Comparison of ENCODE assay signal across 13 mouse cellular contexts in genomic region chr7:134149351-134149750, GRCm38 (mm10).
"Had no signal": no experiment of that assay in that cellular context is flagged by ENCODE, and none has a peak within 500 bp of the region (broad histone marks: within the 10 kb centered on the region; RNA-seq: fewer than 3 reads in every experiment).

No protein-coding gene starts in this region.

- H3K27me3 ChIP-seq: limb, embryonic 12.5 days; liver, embryonic 12.5 days; neural tube, embryonic 12.5 days had no signal

- H3K4me2 ChIP-seq: limb, embryonic 12.5 days; liver, embryonic 12.5 days; neural tube, embryonic 12.5 days had no signal

- H3K9ac ChIP-seq: limb, embryonic 12.5 days; liver, embryonic 12.5 days; neural tube, embryonic 12.5 days had no signal

- ATAC-seq: liver, embryonic 12.5 days had no signal

- H3K9me3 ChIP-seq: limb, embryonic 12.5 days; liver, embryonic 12.5 days; midbrain, embryonic 10.5 days; neural tube, embryonic 12.5 days had no signal

- DNase-seq: kidney, adult 8-10 months; kidney, postnatal 25 days; layer of hippocampus, adult 9-11 months; layer of hippocampus, postnatal 36 days; lung, postnatal 4 days; midbrain, embryonic 14.5 days; thymus, postnatal 4 days had no signal

- H3K36me3 ChIP-seq: limb, embryonic 12.5 days; liver, embryonic 12.5 days; midbrain, embryonic 10.5 days; neural tube, embryonic 12.5 days had no signal

- H3K4me3 ChIP-seq: limb, embryonic 12.5 days; liver, embryonic 12.5 days; midbrain, embryonic 10.5 days; myocyte; neural tube, embryonic 12.5 days had no signal

- H3K4me1 ChIP-seq: limb, embryonic 12.5 days; liver, embryonic 12.5 days; midbrain, embryonic 10.5 days; neural tube, embryonic 12.5 days had no signal

- H3K27ac ChIP-seq: limb, embryonic 12.5 days; liver, embryonic 12.5 days; midbrain, embryonic 10.5 days; neural tube, embryonic 12.5 days; stomach, postnatal 0 days had no signal
